Mouse (Mus musculus) heart, postnatal 36 days (tissue): ENCODE results near the gene Smap2. TPM values are rescaled to one million over a fixed set of nuclear protein-coding genes. Genes with fewer than 3 reads are reported as not detected.

Experiments
- DNase-seq, 2 experiments: peaks; one replicate each; pipeline ENCODE4 v3.0.0; 2021 to 2022
- intact Hi-C: fragments of 180-260 bp; cut with DNase I; formaldehyde crosslinking; loops from one replicate; pipeline ENCODE4 v1.15.1; 2025
- microRNA-seq, 2 experiments: library from miRNA; unstranded; fragments of <30 nt; microRNA quantifications; one replicate each; pipeline ENCODE4 v1.2.0; 2021; ENCODE audit warnings: borderline number of aligned reads in 2 of 2
- total RNA-seq, 2 experiments: library from RNA; stranded (reverse); gene quantifications; 2 replicates each; pipeline ENCODE4 v1.2.3; 2021

Smap2 gene
- total RNA-seq, 2 experiments from 2014 or later = 40.0 to 47.7 TPM

GRCm38 (mm10) chr4:120921461-120921860 is 95.6 kb downstream of the Smap2 start:
- no peak for DNase-seq
- intact Hi-C loops = loop anchor here (10.0 kb wide), 1 partner anchor 293 kb away; the partner anchor contains the start of gene Rlf

Small RNA genes within 50 kb of the gene (microRNA-seq; reads per million reads assigned to microRNA genes)
- gene Mir7015 = 0 reads per million in 2 experiments

Other genes with a start within 250 kb of the Smap2 start
- gene Nfyc, start 185.7 kb downstream of the Smap2 start, total RNA-seq = 10 to 100 TPM; 54.8 to 63.6 TPM
- under 1 TPM; 0.06 to 0.08 TPM for gene Rims3, start 162.4 kb downstream of the Smap2 start, total RNA-seq
- gene Exo5, start 92.2 kb downstream of the Smap2 start, total RNA-seq = 1 to 10 TPM; 2.7 to 5.0 TPM
- 1 to 10 TPM; 1.4 to 1.5 TPM for gene Zfp69, start 65.5 kb downstream of the Smap2 start, total RNA-seq
- gene Col9a2, start 22.1 kb upstream of the Smap2 start, total RNA-seq = under 1 TPM in 1 of 2 experiments, not detected in 1; 0.50 TPM
- 10 to 100 TPM; 21.7 to 24.6 TPM for gene Zmpste24, start 81.0 kb upstream of the Smap2 start, total RNA-seq
- not detected for gene Tmco2, start 92.0 kb upstream of the Smap2 start, total RNA-seq
- gene Rlf, start 197.8 kb upstream of the Smap2 start, total RNA-seq = 10 to 100 TPM; 10.7 to 11.2 TPM